Comparison of ENCODE assay signal across 23 mouse cellular contexts in genomic region chr12:52424336-52425034, GRCm38 (mm10).
A peak's percentile ranks its signal among the peaks of the same experiment; 100 is the strongest.
DNase-seq lines count a peak whose midpoint lies in the region; ATAC-seq lines count a peak whose summit lies in the region.
"Had no signal": no experiment of that assay in that cellular context is flagged by ENCODE, and none has a peak within 500 bp of the region (broad histone marks: within the 10 kb centered on the region; RNA-seq: fewer than 3 reads in every experiment).

No protein-coding gene starts in this region.

- ATAC-seq in frontal cortex, adult (ENCODE audit: low TSS enrichment) = 0 out of 2 replicates have a peak, but pooled peaks have one; percentile 20
- ATAC-seq: CD4-positive, CD25-positive, alpha-beta regulatory T cell, adult 4 months; forebrain, embryonic 13.5 days; liver, postnatal 0 days; midbrain, embryonic 15.5 days had no signal

- intact Hi-C loops in left cerebral cortex, postnatal 4 days (cut with DNase I) = no loop called here

- no peak for DNase-seq in frontal cortex, adult 2 months (ENCODE audit: extremely low spot score in 1 of 2, low spot score in 1 of 2)
- DNase-seq in layer of hippocampus, adult 9-11 months = peak; percentile 40
- DNase-seq in layer of hippocampus, adult 18-20 months (ENCODE audit: low spot score in 2 of 2) = no peak
- peak; percentile 42 for DNase-seq in brain, adult 2 months (ENCODE audit: low read depth, low spot score)
- no peak for DNase-seq in spleen, postnatal 4 days (ENCODE audit: low spot score in 2 of 2)
- DNase-seq in left cerebral cortex, postnatal 4 days = no peak
- DNase-seq: adrenal gland, adult 2 months; cerebellum, adult 18-20 months; cerebellum, postnatal 14 days; embryo, embryonic 11 days; gastrocnemius, postnatal 10 days; heart, adult 18-20 months; heart, postnatal 14 days; kidney, adult 11 months; liver, postnatal 0 days; lung, postnatal 10 days; retina, postnatal 1 day; right cerebral cortex, postnatal 25 days; thymus, postnatal 14 days had no signal

Comparison
In these comparisons a context has a peak if more than half of its experiments do, and no peak if none do; other contexts are left out.
1. DNase-seq: peak in layer of hippocampus, adult 9-11 months (single experiment) and brain, adult 2 months (single experiment); none in frontal cortex, adult 2 months (0 of 2), layer of hippocampus, adult 18-20 months (0 of 2), spleen, postnatal 4 days (0 of 2) and left cerebral cortex, postnatal 4 days (single experiment).